Mouse (Mus musculus) intestine, embryonic 16.5 days (tissue): ENCODE measurements around the gene Tatdn3. TPM values are rescaled to one million over a fixed set of nuclear protein-coding genes. Genes with fewer than 3 reads are reported as not detected.
"Not testable (repeated sequence)": the region's sequence is repeated elsewhere in the genome, so short reads cannot be mapped to it uniquely, and the experiment has no call there.

Source experiments
- ATAC-seq: fragments of 200-750 bp; cut with Nextera tagmentation; 2 replicates; pipeline ENCODE4 v1.8.0; 2017; ENCODE audit warnings: moderate TSS enrichment, moderate library complexity
- H3K27ac ChIP-seq: fragments of 300-500 bp; sonication (generic); 2 replicates; pipeline ENCODE4 v1.5.1; 2014; ENCODE audit warnings: mild to moderate bottlenecking, low read length
- H3K27me3 ChIP-seq: fragments of 300-500 bp; sonication (generic); replicated peaks from 2 replicates; pipeline ENCODE4 v1.6.1; 2014; ENCODE audit warnings: low read length, control low read depth, mixed read lengths; ENCODE audit not compliant: control insufficient read depth, insufficient read depth
- H3K36me3 ChIP-seq: fragments of 300-500 bp; sonication (generic); 2 replicates; pipeline ENCODE4 v1.6.1; 2014; ENCODE audit warnings: low read length, control low read depth; ENCODE audit not compliant: control insufficient read depth, insufficient read depth
- H3K4me1 ChIP-seq: fragments of 300-500 bp; sonication (generic); 2 replicates; pipeline ENCODE4 v1.6.1; 2014; ENCODE audit warnings: low read length, control low read depth, mixed read lengths; ENCODE audit not compliant: control insufficient read depth, insufficient read depth
- H3K4me2 ChIP-seq: fragments of 300-500 bp; sonication (generic); 2 replicates; pipeline ENCODE4 v1.6.1; 2014; ENCODE audit warnings: low read depth, low read length, control low read depth
- H3K4me3 ChIP-seq: fragments of 300-500 bp; sonication (generic); 2 replicates; pipeline ENCODE4 v1.5.1; 2014; ENCODE audit warnings: mild to moderate bottlenecking, low read length
- H3K9ac ChIP-seq: fragments of 300-500 bp; sonication (generic); 2 replicates; pipeline ENCODE4 v1.6.1; 2014; ENCODE audit warnings: low read depth, low read length
- H3K9me3 ChIP-seq: fragments of 300-500 bp; sonication (generic); 2 replicates; pipeline ENCODE4 v1.6.1; 2016; ENCODE audit warnings: low read length, control low read depth; ENCODE audit not compliant: control insufficient read depth
- WGBS: fragments of 180-500 bp; shearing (Covaris S2); extraction: QIAGEN DNeasy Blood & Tissue Kit; methylation state at CpG from one replicate; pipeline ENCODE4 v1.1.7; 2014; 5-methylcytosine and 5-hydroxymethylcytosine counted together
- polyA plus RNA-seq: library from polyadenylated mRNA; unstranded; fragments of >200 nt; fragmentation: Nextera tagmentation; extraction: Ambion mirVana; gene quantifications from 2 replicates; pipeline ENCODE4 v1.2.1, GENCODE M21; 2015

Tatdn3 gene
- polyA plus RNA-seq, 1 experiment from 2014 or later = 13.4 TPM

DNA sequence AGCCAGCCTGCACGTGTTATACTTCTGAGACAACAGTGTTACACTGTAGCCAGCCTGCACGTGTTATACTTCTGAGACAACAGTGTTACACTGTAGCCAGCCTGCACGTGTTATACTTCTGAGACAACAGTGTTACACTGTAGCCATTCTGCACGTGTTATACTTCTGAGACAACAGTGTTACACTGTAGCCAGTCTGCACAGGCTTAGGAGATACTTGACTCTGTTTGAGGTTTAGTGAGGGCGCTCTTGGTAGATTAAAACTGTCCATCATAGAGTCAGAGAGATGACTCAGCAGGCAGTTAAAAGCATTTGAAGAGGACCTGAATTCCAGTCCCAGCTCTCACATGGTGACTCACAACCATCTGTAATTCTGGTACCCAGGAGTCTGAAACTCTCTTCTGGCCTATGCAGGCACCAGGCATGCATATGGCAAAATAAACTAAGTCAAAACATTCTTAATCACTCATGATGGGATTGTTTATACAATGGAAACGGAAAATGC, 31.8 kb downstream of the Tatdn3 start:
- not testable (repeated sequence) for H3K4me1 ChIP-seq, H3K4me2 ChIP-seq, H3K9me3 ChIP-seq, ATAC-seq, H3K27me3 ChIP-seq, H3K9ac ChIP-seq, H3K4me3 ChIP-seq, H3K36me3 ChIP-seq, H3K27ac ChIP-seq
- WGBS = 68% methylated on average over 6 of the region's 6 CpGs

DNA sequence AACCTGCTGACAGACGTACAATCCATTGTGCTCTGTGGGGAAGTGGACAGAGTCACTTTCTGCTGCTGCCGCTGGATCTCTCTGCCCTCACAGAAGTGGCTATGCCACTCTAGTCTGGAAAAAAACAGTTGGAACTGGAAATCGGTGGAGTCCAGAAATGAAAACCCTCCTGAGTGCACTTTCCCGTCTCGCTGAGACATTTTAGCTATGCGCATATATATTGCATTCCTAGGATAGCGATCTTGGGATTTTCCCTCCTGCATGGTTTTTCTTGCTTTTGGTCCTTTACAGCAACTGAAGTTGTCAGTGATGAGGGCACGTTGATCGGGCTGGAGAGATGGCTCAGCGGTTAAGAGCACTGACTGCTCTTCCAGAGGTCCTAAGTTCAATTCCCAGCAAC, 32.5 kb downstream of the Tatdn3 start:
- 68% methylated on average over 10 of the region's 10 CpGs for WGBS
- Histone ChIP-seq H3K36me3 (no peaks in the 10 kb centered on the region), H3K27ac (peak overlapping the region; percentile 58)

DNA sequence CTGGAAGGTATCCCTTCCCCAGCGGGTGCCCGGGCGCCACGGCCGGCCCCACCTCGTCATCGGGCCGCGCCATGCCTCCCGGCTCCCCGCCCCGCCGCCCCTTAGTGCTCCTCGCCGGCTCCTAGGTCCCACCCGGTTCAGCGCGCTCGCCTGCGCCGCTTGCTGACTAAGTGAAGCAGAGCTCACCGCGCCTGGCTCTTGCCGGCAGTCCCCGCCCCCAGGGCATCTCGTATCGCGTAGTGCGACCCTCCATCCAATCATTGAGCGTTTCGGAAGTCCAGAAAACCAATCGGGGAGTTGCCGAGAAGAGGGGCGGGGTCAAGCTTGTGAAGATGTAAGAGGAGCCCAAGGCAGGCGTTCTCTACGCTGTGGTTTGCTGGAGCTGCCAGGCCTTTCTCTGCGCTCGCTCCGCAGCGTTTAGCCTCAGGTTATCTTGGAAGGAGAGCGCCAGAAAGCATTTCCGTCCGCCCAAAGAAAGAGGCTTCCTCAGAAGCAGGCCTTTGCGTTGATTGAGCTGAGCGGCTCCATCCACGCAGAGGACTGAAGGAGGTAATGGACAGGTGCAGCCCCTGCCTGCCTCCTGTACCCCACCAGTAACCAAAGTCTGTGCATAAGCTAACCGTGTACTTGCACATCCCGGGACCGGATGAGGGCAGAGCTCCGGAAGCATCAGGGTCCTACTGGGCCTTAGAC, 36.6 kb downstream of the Tatdn3 start, which contains the start of gene Flvcr1:
Gene Flvcr1, minus strand, starts transcription at position 138 of the 693 bp plus-strand sequence.
- Histone ChIP-seq H3K4me2 (peak within 1 kb of the TSS; percentile 91), H3K4me1 (peaks cover 13% of the 10 kb centered on the region), H3K9ac (peak within 1 kb of the TSS; percentile 93), H3K36me3 (no peaks in the 10 kb centered on the region), H3K27me3 (no peaks in the 10 kb centered on the region), H3K9me3 (no peaks in the 10 kb centered on the region), H3K4me3 (peak within 1 kb of the TSS; percentile 82), H3K27ac (peak within 1 kb of the TSS; percentile 96)
- ATAC-seq = peak; percentile 98
- WGBS = under 1% methylated on average over 49 of the region's 50 CpGs

More for the DNA sequence above, 32.5 kb downstream of the Tatdn3 start:
- Histone ChIP-seq H3K4me1 (peaks cover 10% of the 10 kb centered on the region), H3K4me2 (no peak overlapping the region), H3K27me3 (no peaks in the 10 kb centered on the region), H3K9ac (no peak overlapping the region), H3K4me3 (no peak overlapping the region), H3K9me3 (no peaks in the 10 kb centered on the region)
- no peak for ATAC-seq

DNA sequence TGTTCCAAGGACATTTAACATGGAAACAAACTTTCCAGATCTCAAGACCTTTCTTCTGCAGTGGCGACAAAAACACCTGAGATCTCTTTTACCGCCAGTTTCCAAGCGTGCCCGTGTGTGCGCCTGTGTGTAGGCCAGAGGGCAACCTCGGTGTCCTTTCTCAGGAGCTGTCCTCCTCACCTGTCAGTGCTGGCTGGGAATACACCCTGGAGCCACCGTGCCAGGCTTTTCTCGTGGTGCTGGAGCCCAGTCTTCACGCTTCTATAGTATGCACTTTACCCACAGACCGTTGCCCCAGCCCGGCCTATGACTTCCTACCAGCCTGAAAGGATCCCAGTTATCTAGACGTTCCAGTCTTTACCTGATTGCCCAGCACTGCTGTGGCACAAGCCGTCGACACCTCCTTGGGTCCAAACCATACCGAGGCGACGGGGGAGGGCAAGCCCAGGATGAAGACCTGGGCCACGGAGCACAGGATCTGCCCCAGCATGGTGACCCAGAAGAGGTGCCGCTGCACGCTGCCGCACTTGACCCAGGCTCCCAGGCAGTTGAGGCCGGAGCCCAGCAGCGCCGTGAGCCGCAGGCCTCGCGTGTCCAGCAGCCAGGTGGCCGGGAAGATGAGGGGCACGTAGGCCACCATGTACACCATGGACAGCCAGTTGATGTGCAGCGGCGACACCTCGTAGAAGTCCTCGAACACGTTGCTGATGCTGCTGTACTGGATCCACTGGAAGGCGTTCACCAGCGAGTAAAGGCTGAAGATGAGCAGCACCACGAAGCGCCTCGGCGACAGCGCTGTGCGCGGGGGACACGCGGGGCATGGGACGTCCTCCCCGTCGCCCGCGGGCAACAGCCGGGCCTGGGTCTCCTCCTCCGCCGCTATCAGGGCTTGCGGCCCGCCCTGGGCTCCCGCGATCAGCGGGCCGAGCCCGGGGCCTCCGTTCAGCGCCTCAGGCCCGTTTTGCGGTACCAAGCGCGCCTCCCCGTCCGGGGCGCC, 37.4 kb downstream of the Tatdn3 start:
- peaks cover 13% of the 10 kb centered on the region for H3K4me1 ChIP-seq
- H3K9me3 ChIP-seq = no peaks in the 10 kb centered on the region
- H3K27me3 ChIP-seq = no peaks in the 10 kb centered on the region
- peak; percentile 33 for ATAC-seq
- peak overlapping the region; percentile 90 for H3K4me2 ChIP-seq
- H3K36me3 ChIP-seq = no peaks in the 10 kb centered on the region
- WGBS = 3% methylated on average over 69 of the region's 69 CpGs
- H3K27ac ChIP-seq = peak overlapping the region; percentile 74
- peak overlapping the region; percentile 93 for H3K9ac ChIP-seq
- peak overlapping the region; percentile 82 for H3K4me3 ChIP-seq

DNA sequence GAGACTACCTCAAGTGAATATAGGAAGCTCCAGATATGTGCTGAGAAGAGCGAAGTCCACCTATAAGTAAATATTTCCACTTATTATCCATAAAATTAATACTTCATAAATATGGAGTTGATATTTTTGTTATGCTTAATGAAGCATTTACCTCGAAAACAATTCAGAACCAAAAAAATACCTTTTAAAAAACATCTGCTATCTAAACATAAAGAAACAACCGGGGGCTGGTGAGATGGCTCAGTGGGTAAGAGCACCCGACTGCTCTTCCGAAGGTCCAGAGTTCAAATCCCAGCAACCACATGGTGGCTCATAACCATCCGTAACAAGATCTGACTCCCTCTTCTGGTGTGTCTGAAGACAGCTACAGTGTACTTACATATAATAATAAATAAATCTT, 38.9 kb downstream of the Tatdn3 start:
- 87% methylated on average over 5 of the region's 6 CpGs for WGBS
- not testable (repeated sequence) for H3K4me3 ChIP-seq, H3K9ac ChIP-seq, ATAC-seq, H3K27me3 ChIP-seq, H3K36me3 ChIP-seq, H3K4me2 ChIP-seq, H3K27ac ChIP-seq, H3K9me3 ChIP-seq
- H3K4me1 ChIP-seq = peaks cover 13% of the 10 kb centered on the region

DNA sequence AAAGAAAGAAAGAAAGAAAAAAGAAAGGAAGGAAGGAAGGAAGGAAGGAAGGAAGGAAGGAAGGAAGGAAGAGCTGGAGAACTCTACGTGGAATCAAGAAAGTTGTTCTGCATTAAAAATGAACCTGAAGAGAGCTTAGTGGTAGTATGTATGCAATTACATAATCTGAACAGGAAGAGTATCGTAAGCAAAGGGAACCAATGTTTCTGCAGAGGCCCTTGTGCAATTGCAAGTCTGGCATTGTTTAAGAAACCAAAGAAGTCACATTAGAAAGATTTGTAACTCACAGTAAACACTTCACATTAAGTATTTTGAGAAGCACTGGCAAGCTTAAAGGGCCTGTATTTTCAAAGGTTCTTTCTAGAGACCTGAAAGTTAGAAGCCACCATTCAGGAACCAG, 39.6 kb downstream of the Tatdn3 start:
- no peaks in the 10 kb centered on the region for H3K36me3 ChIP-seq
- H3K27ac ChIP-seq = no peak overlapping the region
- ATAC-seq = no peak
- H3K9me3 ChIP-seq = no peaks in the 10 kb centered on the region
- H3K9ac ChIP-seq = no peak overlapping the region
- H3K4me3 ChIP-seq = no peak overlapping the region
- peaks cover 13% of the 10 kb centered on the region for H3K4me1 ChIP-seq
- no peak overlapping the region for H3K4me2 ChIP-seq
- WGBS = 71% methylated on average over 2 of the region's 2 CpGs
- H3K27me3 ChIP-seq = no peaks in the 10 kb centered on the region

DNA sequence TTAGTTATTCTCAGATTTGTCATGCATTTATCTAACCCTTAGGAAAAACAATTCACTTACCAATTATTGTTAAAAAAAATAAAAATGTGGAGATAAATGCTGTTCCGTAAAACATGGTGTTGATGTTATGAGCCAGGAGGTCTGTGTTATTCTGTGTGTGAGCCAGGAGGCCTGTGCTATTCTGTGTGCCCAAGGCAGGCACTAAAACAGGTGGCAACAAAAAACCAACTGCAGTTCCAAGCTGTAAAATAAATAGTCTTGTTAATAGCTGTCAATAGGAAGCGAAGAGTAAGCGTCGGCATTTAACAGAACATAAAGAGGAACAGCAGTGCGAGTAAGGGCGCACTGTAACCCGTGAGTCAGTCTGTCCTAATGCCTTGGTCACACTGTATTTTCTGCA, 41.7 kb downstream of the Tatdn3 start:
- no peaks in the 10 kb centered on the region for H3K9me3 ChIP-seq
- H3K4me3 ChIP-seq = no peak overlapping the region
- H3K9ac ChIP-seq = no peak overlapping the region
- H3K4me2 ChIP-seq = no peak overlapping the region
- no peaks in the 10 kb centered on the region for H3K36me3 ChIP-seq
- peaks cover 5% of the 10 kb centered on the region; the same call in 1 of the 2 replicates for H3K4me1 ChIP-seq
- H3K27me3 ChIP-seq = no peaks in the 10 kb centered on the region
- 90% methylated on average over 7 of the region's 7 CpGs for WGBS
- H3K27ac ChIP-seq = no peak overlapping the region
- ATAC-seq = no peak

DNA sequence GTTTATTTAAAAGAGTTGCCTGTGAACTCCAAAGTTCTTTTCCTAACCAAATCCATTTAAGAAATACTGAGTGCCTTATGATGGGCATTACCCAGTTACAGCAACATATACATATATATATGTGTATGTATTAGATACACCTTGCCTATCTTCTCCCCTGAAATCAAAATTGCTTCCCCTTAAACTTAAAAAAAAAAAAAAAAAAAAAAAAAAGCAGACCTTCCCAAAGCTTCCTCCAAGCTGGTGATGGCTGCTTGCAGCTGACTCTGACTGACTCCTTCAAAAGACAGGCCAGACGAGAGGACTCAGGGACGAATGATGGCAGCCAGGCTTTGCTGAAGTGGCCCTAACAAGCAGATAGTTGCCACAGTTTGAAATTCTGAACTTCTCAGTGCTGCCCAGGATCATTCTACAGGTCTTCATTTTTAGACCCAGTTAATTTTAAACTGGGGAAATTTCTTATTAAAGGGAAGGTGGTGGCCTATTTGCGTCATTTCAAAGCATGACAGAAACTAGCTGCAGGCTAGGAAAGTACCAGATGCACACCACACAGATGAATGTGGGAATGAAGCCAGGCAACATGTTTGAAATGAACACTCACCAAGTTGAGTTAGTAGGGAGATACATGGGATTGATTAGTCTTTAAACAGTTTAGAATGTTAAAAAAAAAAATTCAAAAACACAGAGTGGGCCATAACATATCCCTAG, 42.4 kb downstream of the Tatdn3 start:
- H3K4me2 ChIP-seq = no peak overlapping the region
- no peaks in the 10 kb centered on the region for H3K27me3 ChIP-seq
- H3K4me1 ChIP-seq = peaks cover 5% of the 10 kb centered on the region; the same call in 1 of the 2 replicates
- no peaks in the 10 kb centered on the region for H3K9me3 ChIP-seq
- H3K27ac ChIP-seq = no peak overlapping the region
- H3K4me3 ChIP-seq = no peak overlapping the region
- H3K9ac ChIP-seq = no peak overlapping the region
- ATAC-seq = no peak
- 90% methylated on average over 3 of the region's 3 CpGs for WGBS
- no peaks in the 10 kb centered on the region for H3K36me3 ChIP-seq

DNA sequence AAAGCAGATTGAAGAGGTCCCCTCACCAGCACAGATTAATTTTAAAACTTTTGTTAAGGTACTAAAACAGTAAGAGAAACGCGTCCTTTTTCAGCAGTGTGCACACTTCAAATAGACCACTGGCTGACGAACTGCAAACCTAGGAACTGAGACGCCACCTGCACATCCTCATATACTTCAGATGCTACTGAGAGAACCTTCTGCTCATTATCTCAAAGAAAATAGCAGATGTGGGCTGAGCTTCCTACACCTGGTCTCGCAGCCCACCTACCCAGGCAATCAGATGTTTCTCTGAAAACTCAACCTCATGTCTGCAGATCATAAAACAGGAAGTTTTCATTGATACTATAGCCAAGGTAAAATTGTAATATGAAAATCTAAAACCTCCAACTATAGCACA, 42.9 kb downstream of the Tatdn3 start:
- no peaks in the 10 kb centered on the region for H3K9me3 ChIP-seq
- H3K4me3 ChIP-seq = no peak overlapping the region
- 85% methylated on average over 5 of the region's 5 CpGs for WGBS
- ATAC-seq = no peak
- no peaks in the 10 kb centered on the region for H3K36me3 ChIP-seq
- no peak overlapping the region for H3K9ac ChIP-seq
- H3K27me3 ChIP-seq = no peaks in the 10 kb centered on the region
- H3K4me1 ChIP-seq = no peaks in the 10 kb centered on the region; the same call in 1 of the 2 replicates
- no peak overlapping the region for H3K27ac ChIP-seq
- H3K4me2 ChIP-seq = no peak overlapping the region
